Mouse (Mus musculus) lung, postnatal 0 days (tissue): ENCODE results near the gene Sdccag8. TPM values are rescaled to one million over a fixed set of nuclear protein-coding genes. Genes with fewer than 3 reads are reported as not detected.
A peak's percentile ranks its signal among the peaks of the same experiment; 100 is the strongest.

Source experiments
- ATAC-seq: fragments of 200-750 bp; cut with Nextera tagmentation; 2 replicates; pipeline ENCODE4 v1.8.0; 2017; ENCODE audit warnings: moderate library complexity
- DNase-seq: peaks from one replicate; pipeline ENCODE4 v3.0.0-alpha.2; 2016; ENCODE audit warnings: low spot score
- H3K27ac ChIP-seq: fragments of 300-500 bp; sonication (generic); 2 replicates; pipeline ENCODE4 v1.5.1; 2014; ENCODE audit warnings: antibody characterized with exemption, mild to moderate bottlenecking, low read length, mixed read lengths
- H3K27me3 ChIP-seq: fragments of 300-500 bp; sonication (generic); replicated peaks from 2 replicates; pipeline ENCODE4 v1.6.1; 2014; ENCODE audit warnings: low read length, mixed read lengths; ENCODE audit not compliant: insufficient read depth
- H3K36me3 ChIP-seq: fragments of 300-500 bp; sonication (generic); 2 replicates; pipeline ENCODE4 v1.6.1; 2014; ENCODE audit warnings: low read length, mixed read lengths; ENCODE audit not compliant: insufficient read depth
- H3K4me1 ChIP-seq: fragments of 300-500 bp; sonication (generic); 2 replicates; pipeline ENCODE4 v1.6.1; 2014; ENCODE audit warnings: antibody characterized with exemption, low read depth, low read length, mixed read lengths; ENCODE audit not compliant: insufficient read depth
- H3K4me2 ChIP-seq: fragments of 300-500 bp; sonication (generic); replicated peaks from 2 replicates; pipeline ENCODE4 v1.6.1; 2014; ENCODE audit warnings: low read depth, mild to moderate bottlenecking, low read length, moderate library complexity, mixed read lengths
- H3K4me3 ChIP-seq: fragments of 300-500 bp; sonication (generic); 2 replicates; pipeline ENCODE4 v1.5.1; 2014; ENCODE audit warnings: low read depth, low read length
- H3K9ac ChIP-seq: fragments of 300-500 bp; sonication (generic); replicated peaks from 2 replicates; pipeline ENCODE4 v1.6.1; 2014; ENCODE audit warnings: low read depth, mild to moderate bottlenecking
- H3K9me3 ChIP-seq: fragments of 300-500 bp; sonication (generic); 2 replicates; pipeline ENCODE4 v1.6.1; 2016; ENCODE audit warnings: low read length, mixed read lengths
- CTCF ChIP-seq: IDR thresholded peaks from 2 replicates; pipeline ENCODE4 v1.5.1; 2016; ENCODE audit warnings: antibody characterized with exemption, mild to moderate bottlenecking
- EP300 ChIP-seq: IDR thresholded peaks from 2 replicates; pipeline ENCODE4 v1.6.1; 2016; ENCODE audit warnings: antibody characterized with exemption, mild to moderate bottlenecking, control low read depth
- WGBS: fragments of 180-500 bp; shearing (Covaris S2); extraction: QIAGEN DNeasy Blood & Tissue Kit; methylation state at CpG from one replicate; pipeline ENCODE4 v1.1.7; 2014; 5-methylcytosine and 5-hydroxymethylcytosine counted together
- polyA plus RNA-seq: library from polyadenylated mRNA; unstranded; fragments of >200 nt; fragmentation: Nextera tagmentation; extraction: Ambion mirVana; gene quantifications from 2 replicates; pipeline ENCODE4 v1.2.1, GENCODE M21; 2015

Sdccag8 gene
- polyA plus RNA-seq, 1 experiment from 2014 or later, result 14.5 TPM

GRCm38 (mm10) chr1:176818147-176818546 lies 3.7 kb downstream of the Sdccag8 start:
- no peak overlapping the region for H3K4me3 ChIP-seq
- H3K36me3 ChIP-seq, result no peaks in the 10 kb centered on the region
- no peaks in the 10 kb centered on the region for H3K9me3 ChIP-seq
- ATAC-seq, result no peak
- WGBS, result 67% methylated on average over 2 of the region's 2 CpGs
- no peaks in the 10 kb centered on the region for H3K27me3 ChIP-seq
- peak overlapping the region; percentile 76 for H3K27ac ChIP-seq
- peaks cover 4% of the 10 kb centered on the region; the same call in 1 of the 2 replicates for H3K4me1 ChIP-seq
- no peak overlapping the region for H3K9ac ChIP-seq
- DNase-seq, result no peak
- H3K4me2 ChIP-seq, result peak overlapping the region; percentile 19; the same call in 1 of the 2 replicates
- no peak for TF ChIP-seq CTCF
- TF ChIP-seq EP300, result no peak

DNA sequence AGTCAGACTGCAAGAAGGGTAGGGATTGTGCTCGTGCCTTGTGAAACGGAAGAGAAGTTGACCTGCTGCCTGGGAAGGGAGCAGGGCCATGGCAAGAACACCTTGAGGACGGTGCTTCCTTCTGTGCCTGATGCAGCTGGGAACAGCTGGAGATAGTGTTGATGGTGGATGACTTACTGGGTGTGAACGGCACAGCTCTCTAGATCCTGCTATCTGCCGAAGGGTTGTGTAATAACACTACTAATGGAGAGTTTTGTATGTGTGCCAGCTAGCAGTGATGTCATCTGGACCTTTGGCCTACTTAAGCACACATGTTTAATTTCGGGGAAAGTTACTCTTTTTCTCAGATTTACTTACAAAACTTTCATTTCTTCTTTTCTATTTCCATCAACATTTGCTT lies 4.3 kb downstream of the Sdccag8 start:
- 19% methylated on average over 6 of the region's 6 CpGs for WGBS
- H3K27me3 ChIP-seq, result no peaks in the 10 kb centered on the region
- TF ChIP-seq CTCF, result no peak
- TF ChIP-seq EP300, result peak; percentile 65; the same call in 1 of the 2 replicates
- no peak for ATAC-seq
- no peaks in the 10 kb centered on the region for H3K9me3 ChIP-seq
- peak overlapping the region; percentile 19; the same call in 1 of the 2 replicates for H3K4me2 ChIP-seq
- H3K4me1 ChIP-seq, result peaks cover 4% of the 10 kb centered on the region; the same call in 1 of the 2 replicates
- H3K36me3 ChIP-seq, result no peaks in the 10 kb centered on the region
- no peak overlapping the region for H3K9ac ChIP-seq
- DNase-seq, result peak; percentile 89
- peak overlapping the region; percentile 76 for H3K27ac ChIP-seq
- H3K4me3 ChIP-seq, result no peak overlapping the region

DNA sequence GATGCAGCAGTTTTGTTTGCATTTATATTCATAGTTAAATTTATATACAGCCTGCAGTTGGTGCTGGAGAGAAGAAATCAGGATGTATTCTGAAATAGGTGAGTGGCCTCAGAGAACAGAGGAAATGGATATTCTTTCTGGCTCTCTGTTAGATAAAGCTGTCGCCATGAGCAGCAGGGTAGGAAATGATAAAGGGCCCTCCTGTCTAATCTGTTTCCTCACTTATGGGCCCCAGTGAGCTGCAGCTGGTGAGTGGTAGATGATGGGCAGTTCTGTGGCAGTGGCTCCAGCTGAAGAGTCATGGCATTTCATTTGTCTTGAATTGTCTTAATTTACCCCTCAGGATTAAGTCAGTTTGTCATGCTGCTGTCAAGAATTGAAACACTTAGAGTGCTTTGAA lies 7.5 kb downstream of the Sdccag8 start:
- 14% methylated on average over 1 of the region's 1 CpGs for WGBS
- H3K9ac ChIP-seq, result no peak overlapping the region
- H3K4me1 ChIP-seq, result peaks cover 4% of the 10 kb centered on the region; the same call in 1 of the 2 replicates
- no peaks in the 10 kb centered on the region for H3K36me3 ChIP-seq
- H3K4me2 ChIP-seq, result no peak overlapping the region
- H3K27ac ChIP-seq, result no peak overlapping the region
- H3K9me3 ChIP-seq, result no peaks in the 10 kb centered on the region
- H3K27me3 ChIP-seq, result no peaks in the 10 kb centered on the region
- ATAC-seq, result no peak
- TF ChIP-seq CTCF (no peak), EP300 (no peak)
- H3K4me3 ChIP-seq, result no peak overlapping the region
- DNase-seq, result no peak

DNA sequence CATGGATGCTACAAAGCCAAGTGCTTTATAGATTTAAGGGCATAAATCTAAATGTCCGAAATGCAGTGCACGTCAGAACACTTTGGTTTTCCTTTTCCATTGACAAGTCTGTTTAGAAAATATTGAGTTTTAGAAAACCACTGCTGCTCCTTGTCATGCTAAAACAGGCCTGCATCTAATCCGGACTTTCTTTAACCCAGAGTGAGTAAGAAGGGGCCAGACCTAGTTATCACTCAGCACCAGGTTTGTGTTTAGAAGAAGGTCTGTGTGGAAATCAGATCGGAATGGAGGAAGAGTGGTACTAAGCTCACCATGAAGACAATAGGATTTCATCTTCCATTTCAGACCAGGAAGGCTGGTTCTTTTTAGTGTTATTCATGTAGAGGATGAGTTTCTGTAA lies 8.5 kb downstream of the Sdccag8 start:
- Histone ChIP-seq H3K4me1 (peaks cover 4% of the 10 kb centered on the region; the same call in 1 of the 2 replicates), H3K4me2 (no peak overlapping the region), H3K9me3 (no peaks in the 10 kb centered on the region), H3K4me3 (no peak overlapping the region), H3K27me3 (no peaks in the 10 kb centered on the region), H3K36me3 (no peaks in the 10 kb centered on the region), H3K27ac (no peak overlapping the region), H3K9ac (no peak overlapping the region)
- DNase-seq (no peak), ATAC-seq (no peak)
- 80% methylated on average over 4 of the region's 4 CpGs for WGBS
- TF ChIP-seq CTCF (no peak), EP300 (no peak)

GRCm38 (mm10) chr1:176823889-176824288 lies 9.4 kb downstream of the Sdccag8 start:
- Histone ChIP-seq H3K4me1 (no peaks in the 10 kb centered on the region), H3K36me3 (no peaks in the 10 kb centered on the region), H3K27ac (no peak overlapping the region), H3K9ac (no peak overlapping the region), H3K9me3 (no peaks in the 10 kb centered on the region), H3K27me3 (no peaks in the 10 kb centered on the region), H3K4me2 (no peak overlapping the region), H3K4me3 (no peak overlapping the region)
- ATAC-seq (peak; percentile 23; the same call in 1 of the 2 replicates), DNase-seq (peak; percentile 30)
- WGBS, result 62% methylated on average over 8 of the region's 8 CpGs
- TF ChIP-seq EP300 (no peak), CTCF (no peak)

DNA sequence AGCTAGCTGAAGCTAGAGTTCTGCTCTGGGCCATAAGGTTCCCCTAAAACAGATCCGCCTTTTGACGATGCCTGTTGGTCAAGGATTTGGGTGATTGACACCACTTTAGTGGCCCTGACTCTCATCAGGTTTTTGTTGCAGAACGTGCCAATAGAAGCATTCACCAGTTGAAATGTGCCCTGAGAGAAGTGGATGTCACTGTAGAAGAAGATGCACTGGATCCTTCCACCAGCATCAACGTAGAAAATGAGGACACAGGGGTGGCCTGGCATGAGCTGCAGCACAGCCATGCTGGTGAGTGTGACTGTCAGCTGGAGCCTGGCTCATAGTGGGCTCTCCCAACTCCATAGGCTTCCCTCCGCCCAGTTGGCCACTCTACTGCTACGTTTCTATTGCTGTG lies 10.2 kb downstream of the Sdccag8 start:
- Histone ChIP-seq H3K9me3 (no peaks in the 10 kb centered on the region), H3K9ac (no peak overlapping the region), H3K27me3 (no peaks in the 10 kb centered on the region), H3K4me3 (no peak overlapping the region), H3K4me1 (no peaks in the 10 kb centered on the region), H3K36me3 (no peaks in the 10 kb centered on the region), H3K4me2 (no peak overlapping the region), H3K27ac (no peak overlapping the region)
- no peak for ATAC-seq
- TF ChIP-seq EP300 (no peak), CTCF (no peak)
- 87% methylated on average over 6 of the region's 6 CpGs for WGBS
- no peak for DNase-seq

GRCm38 (mm10) chr1:176825084-176825483 lies 10.6 kb downstream of the Sdccag8 start:
- DNase-seq (no peak), ATAC-seq (no peak)
- H3K9me3 ChIP-seq, result no peaks in the 10 kb centered on the region
- H3K4me1 ChIP-seq, result no peaks in the 10 kb centered on the region
- H3K27me3 ChIP-seq, result no peaks in the 10 kb centered on the region
- 93% methylated on average over 4 of the region's 4 CpGs for WGBS
- TF ChIP-seq EP300 (no peak), CTCF (no peak)
- no peak overlapping the region for H3K9ac ChIP-seq
- no peak overlapping the region for H3K27ac ChIP-seq
- no peak overlapping the region for H3K4me2 ChIP-seq
- H3K36me3 ChIP-seq, result no peaks in the 10 kb centered on the region
- no peak overlapping the region for H3K4me3 ChIP-seq
